Mouse (Mus musculus): ENCODE measurements at regions not wholly inside any gene's neighbourhood (a gene's known extent, or its start where the extent isn't known, plus 50 kb on each side); places are given as distances from the start of the nearest gene placed in this dataset.

DNA sequence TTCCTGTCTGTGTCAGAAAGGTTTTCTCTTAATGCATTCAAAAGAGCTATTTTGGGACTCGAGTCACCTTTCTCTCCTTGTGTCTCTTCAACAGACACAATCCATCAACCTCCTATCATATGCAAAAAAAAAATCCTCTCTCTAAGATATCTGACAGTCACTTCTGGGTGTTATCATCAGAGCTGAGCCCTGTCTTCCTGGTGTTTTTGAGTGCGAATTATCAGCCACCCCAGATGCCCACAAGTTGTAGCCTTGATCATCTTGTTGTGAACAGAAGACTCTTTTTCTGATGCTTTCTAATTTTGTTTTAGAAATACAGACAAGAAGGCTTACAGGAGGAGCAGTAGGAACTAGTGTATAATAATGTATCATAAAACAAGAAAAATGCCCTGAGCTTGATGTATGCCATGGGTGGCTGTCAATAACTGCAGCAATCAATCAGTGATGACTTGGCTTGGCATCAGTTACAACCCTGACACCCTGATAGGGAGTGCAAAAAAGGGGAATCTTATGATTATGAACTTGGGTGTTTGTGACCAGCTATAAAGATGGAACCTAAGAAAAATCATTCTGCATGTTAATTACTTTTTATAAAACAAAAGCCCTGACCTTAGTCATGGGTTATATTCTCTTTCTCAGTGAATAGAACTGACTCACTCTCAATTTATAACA, 197.9 kb upstream of the Veph1 start:
- no peak for TF ChIP-seq CTCF (conservative IDR thresholded peaks at IDR 0.05; ENCODE audit: low read length)
- no peak for TF ChIP-seq NANOG (IDR thresholded peaks at IDR 0.05; ENCODE audit: borderline replicate concordance, low read length)
- no peak for TF ChIP-seq POU5F1 (IDR thresholded peaks at IDR 0.05; ENCODE audit: borderline replicate concordance, low read length)

Measured in E14TG2a.4 (cell line).